Mouse (Mus musculus) cortical plate, adult 2 months (tissue): Measurements from ENCODE around the gene Pnpla6.

Source experiments
- CTCF ChIP-seq: fragments of 200-500 bp; IDR thresholded peaks from 2 replicates; pipeline ENCODE4 v1.5.1; 2011; ENCODE audit warnings: mild to moderate bottlenecking, control low read depth, low read length; ENCODE audit not compliant: insufficient read depth; ENCODE audit errors: extremely low read depth
- POLR2A ChIP-seq: fragments of 200-500 bp; IDR thresholded peaks from 2 replicates; pipeline ENCODE4 v1.6.1; 2011; ENCODE audit warnings: mild to moderate bottlenecking, low read length, control low read depth; ENCODE audit not compliant: insufficient read depth; ENCODE audit errors: extremely low read depth

GRCm38 (mm10) chr8:3517117-3517495, 1.9 kb downstream of the Pnpla6 start:
- TF ChIP-seq POLR2A (no peak), CTCF (no peak)
